Mouse (Mus musculus): Measurements from ENCODE around the gene Pbx4. TPM values are rescaled to one million over a fixed set of nuclear protein-coding genes. Genes with fewer than 3 reads are reported as not detected.

Gene Pbx4
- total and polyA plus RNA-seq, 2 experiments from 2014 or later, result 38.8 to 92.8 TPM

GRCm38 (mm10) chr8:69793666-69794065 lies 38.6 kb upstream of the Pbx4 start:
- H3K27ac ChIP-seq (ENCODE audit: low read depth, low read length), result no peak overlapping the region
- DNase-seq, result no peak
- ATAC-seq, result no peak
- H3K4me1 ChIP-seq (ENCODE audit: insufficient read depth), result peaks cover 11% of the 10 kb centered on the region; the same call in 1 of the 2 replicates
- 90% methylated on average over 4 of the region's 4 CpGs for WGBS
- H3K27me3 ChIP-seq (ENCODE audit: insufficient read depth, low read length), result no peaks in the 10 kb centered on the region
- H3K9ac ChIP-seq, result no peak overlapping the region
- H3K9me3 ChIP-seq (ENCODE audit: low read length), result no peaks in the 10 kb centered on the region
- peaks cover 52% of the 10 kb centered on the region for H3K36me3 ChIP-seq (ENCODE audit: insufficient read depth)
- no peak overlapping the region for H3K4me3 ChIP-seq (ENCODE audit: low read depth, low read length)
- no peak for TF ChIP-seq CTCF (IDR thresholded peaks at IDR 0.05; ENCODE audit: low read depth)
- no peak overlapping the region for H3K4me2 ChIP-seq (ENCODE audit: low read depth)

DNA sequence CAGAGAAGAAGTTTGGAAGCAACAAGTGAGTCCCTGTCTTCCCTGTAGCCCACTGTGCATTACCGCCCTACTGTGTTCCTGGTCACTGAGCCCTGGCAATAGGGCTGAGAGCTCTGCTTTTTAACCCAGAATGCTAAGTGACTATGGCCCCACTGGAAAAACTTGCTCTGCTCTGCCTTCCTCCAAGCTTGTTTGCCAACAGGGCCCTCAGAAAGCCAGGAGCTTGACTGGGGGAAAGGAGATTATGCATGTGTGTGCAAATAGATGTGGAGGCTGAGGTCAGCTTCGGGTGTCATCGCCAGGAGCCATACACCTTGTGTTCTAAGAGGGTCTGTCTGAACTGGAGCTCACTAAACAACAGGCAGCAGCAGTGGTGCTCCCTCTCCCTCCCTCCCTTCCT lies 38.2 kb upstream of the Pbx4 start:
- Histone ChIP-seq H3K27ac (ENCODE audit: low read depth, low read length) (no peak overlapping the region), H3K27me3 (ENCODE audit: insufficient read depth, low read length) (no peaks in the 10 kb centered on the region), H3K9me3 (ENCODE audit: low read length) (no peaks in the 10 kb centered on the region), H3K4me1 (ENCODE audit: insufficient read depth) (peaks cover 11% of the 10 kb centered on the region; the same call in 1 of the 2 replicates), H3K9ac (no peak overlapping the region), H3K36me3 (ENCODE audit: insufficient read depth) (peaks cover 56% of the 10 kb centered on the region), H3K4me2 (ENCODE audit: low read depth) (no peak overlapping the region), H3K4me3 (ENCODE audit: low read depth, low read length) (no peak overlapping the region)
- no peak for DNase-seq
- TF ChIP-seq CTCF (IDR thresholded peaks at IDR 0.05; ENCODE audit: low read depth), result no peak
- 94% methylated on average over 3 of the region's 3 CpGs for WGBS
- no peak for ATAC-seq

DNA sequence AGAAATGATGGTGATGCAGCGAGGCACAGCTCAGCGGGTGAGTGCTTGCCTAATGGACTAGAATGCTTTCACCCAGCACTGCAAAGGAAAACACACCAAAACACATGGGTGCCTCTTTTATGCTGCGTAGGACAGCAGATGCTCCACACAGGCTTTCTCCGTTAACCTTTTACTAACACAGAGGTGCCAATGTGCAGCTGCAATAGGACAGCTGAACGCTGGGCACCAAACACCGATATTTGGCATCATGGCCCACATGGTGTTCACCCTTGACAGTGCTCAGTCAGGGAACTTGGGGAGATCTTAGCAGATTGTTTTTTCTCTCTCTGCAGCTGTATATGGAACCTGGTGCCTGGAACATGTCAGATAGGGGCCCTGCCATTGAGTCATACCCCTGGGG lies 37.4 kb upstream of the Pbx4 start:
- H3K27me3 ChIP-seq (ENCODE audit: insufficient read depth, low read length), result no peaks in the 10 kb centered on the region
- no peak overlapping the region for H3K4me2 ChIP-seq (ENCODE audit: low read depth)
- H3K9ac ChIP-seq, result no peak overlapping the region
- ATAC-seq (no peak), DNase-seq (no peak)
- no peak overlapping the region for H3K27ac ChIP-seq (ENCODE audit: low read depth, low read length)
- WGBS, result 93% methylated on average over 6 of the region's 6 CpGs
- H3K36me3 ChIP-seq (ENCODE audit: insufficient read depth), result peaks cover 64% of the 10 kb centered on the region
- H3K9me3 ChIP-seq (ENCODE audit: low read length), result no peaks in the 10 kb centered on the region
- no peak overlapping the region for H3K4me3 ChIP-seq (ENCODE audit: low read depth, low read length)
- no peak for TF ChIP-seq CTCF (IDR thresholded peaks at IDR 0.05; ENCODE audit: low read depth)
- peaks cover 11% of the 10 kb centered on the region; the same call in 1 of the 2 replicates for H3K4me1 ChIP-seq (ENCODE audit: insufficient read depth)

GRCm38 (mm10) chr8:69796721-69797345 lies 35.5 kb upstream of the Pbx4 start:
- no peaks in the 10 kb centered on the region for H3K9me3 ChIP-seq (ENCODE audit: low read length)
- H3K9ac ChIP-seq, result no peak overlapping the region
- DNase-seq, result no peak
- H3K4me2 ChIP-seq (ENCODE audit: low read depth), result no peak overlapping the region
- whole genome bisulfite sequencing, result 95% methylated on average over 16 of the region's 16 CpGs
- H3K36me3 ChIP-seq (ENCODE audit: insufficient read depth), result peaks cover 80% of the 10 kb centered on the region
- H3K4me1 ChIP-seq (ENCODE audit: insufficient read depth), result peaks cover 8% of the 10 kb centered on the region; the same call in 1 of the 2 replicates
- ATAC-seq, result no peak
- no peak overlapping the region for H3K27ac ChIP-seq (ENCODE audit: low read depth, low read length)
- no peaks in the 10 kb centered on the region for H3K27me3 ChIP-seq (ENCODE audit: insufficient read depth, low read length)
- H3K4me3 ChIP-seq (ENCODE audit: low read depth, low read length), result no peak overlapping the region
- TF ChIP-seq CTCF (IDR thresholded peaks at IDR 0.05; ENCODE audit: low read depth), result no peak

GRCm38 (mm10) chr8:69797661-69798060 lies 34.6 kb upstream of the Pbx4 start:
- H3K4me3 ChIP-seq (ENCODE audit: low read depth, low read length), result no peak overlapping the region
- ATAC-seq (no peak), DNase-seq (no peak)
- H3K9ac ChIP-seq, result no peak overlapping the region
- 97% methylated on average over 10 of the region's 10 CpGs for WGBS
- no peak overlapping the region for H3K27ac ChIP-seq (ENCODE audit: low read depth, low read length)
- H3K27me3 ChIP-seq (ENCODE audit: insufficient read depth, low read length), result no peaks in the 10 kb centered on the region
- no peaks in the 10 kb centered on the region for H3K4me1 ChIP-seq (ENCODE audit: insufficient read depth)
- TF ChIP-seq CTCF (IDR thresholded peaks at IDR 0.05; ENCODE audit: low read depth), result no peak
- no peaks in the 10 kb centered on the region for H3K9me3 ChIP-seq (ENCODE audit: low read length)
- peaks cover 88% of the 10 kb centered on the region for H3K36me3 ChIP-seq (ENCODE audit: insufficient read depth)
- no peak overlapping the region for H3K4me2 ChIP-seq (ENCODE audit: low read depth)

- Histone ChIP-seq H3K27me3 (ENCODE audit: insufficient read depth, low read length) (no peaks in the 10 kb centered on the region), H3K4me2 (ENCODE audit: low read depth) (no peak overlapping the region), H3K9ac (no peak overlapping the region), H3K4me1 (ENCODE audit: insufficient read depth) (no peaks in the 10 kb centered on the region), H3K36me3 (ENCODE audit: insufficient read depth) (peaks cover 97% of the 10 kb centered on the region), H3K27ac (ENCODE audit: low read depth, low read length) (no peak overlapping the region), H3K4me3 (ENCODE audit: low read depth, low read length) (no peak overlapping the region), H3K9me3 (ENCODE audit: low read length) (no peaks in the 10 kb centered on the region)
- ATAC-seq (no peak), DNase-seq (no peak)
- TF ChIP-seq CTCF (IDR thresholded peaks at IDR 0.05; ENCODE audit: low read depth), result no peak
- 94% methylated on average over 8 of the region's 8 CpGs for WGBS
These were observed 33.0 kb upstream of the Pbx4 start for GRCm38 (mm10) chr8:69799261-69799660.

DNA sequence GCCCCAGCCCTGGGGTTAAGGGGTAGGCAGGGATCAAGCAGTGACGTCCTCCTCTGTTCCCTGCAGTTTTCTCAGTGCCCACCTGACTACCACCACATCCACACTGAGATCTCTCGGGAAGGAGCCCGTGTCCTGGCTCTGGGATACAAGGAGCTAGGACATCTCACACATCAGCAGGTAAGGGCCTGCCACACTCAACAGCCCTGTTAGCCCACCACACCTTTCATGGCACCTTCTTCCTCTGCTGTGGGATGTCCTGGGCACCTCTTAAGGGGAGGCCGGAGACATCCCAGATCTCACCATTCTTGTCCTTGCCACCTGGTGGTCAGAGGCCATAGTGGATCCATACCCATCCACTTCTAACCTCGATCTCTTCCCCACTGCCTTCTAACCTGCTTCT lies 32.3 kb upstream of the Pbx4 start:
- Histone ChIP-seq H3K4me1 (ENCODE audit: insufficient read depth) (no peaks in the 10 kb centered on the region), H3K36me3 (ENCODE audit: insufficient read depth) (peaks cover 95% of the 10 kb centered on the region), H3K9me3 (ENCODE audit: low read length) (no peaks in the 10 kb centered on the region), H3K9ac (no peak overlapping the region), H3K4me3 (ENCODE audit: low read depth, low read length) (no peak overlapping the region), H3K4me2 (ENCODE audit: low read depth) (no peak overlapping the region), H3K27me3 (ENCODE audit: insufficient read depth, low read length) (no peaks in the 10 kb centered on the region), H3K27ac (ENCODE audit: low read depth, low read length) (no peak overlapping the region)
- no peak for TF ChIP-seq CTCF (IDR thresholded peaks at IDR 0.05; ENCODE audit: low read depth)
- ATAC-seq, result no peak
- WGBS, result 92% methylated on average over 5 of the region's 5 CpGs
- DNase-seq, result no peak

Data from forebrain, postnatal 0 days (tissue).